Mouse (Mus musculus) adrenal gland, postnatal 36 days (tissue): ENCODE measurements at regions not wholly inside any gene's neighbourhood (a gene's known extent, or its start where the extent isn't known, plus 50 kb on each side); places are given as distances from the start of the nearest gene placed in this dataset.

Experiments used
- DNase-seq, 2 experiments: peaks; one replicate each; pipeline ENCODE4 v3.0.0; 2021; ENCODE audit warnings: mixed read lengths in 1 of 2

- no peak for DNase-seq
Measured at GRCm38 (mm10) chr5:99165807-99166360, 128.7 kb upstream of the Prkg2 start.

GRCm38 (mm10) chr5:99157973-99158372 lies 120.8 kb upstream of the Prkg2 start:
- peak; percentile 39 to 53 for DNase-seq

- DNase-seq: no peak
Measured at GRCm38 (mm10) chr5:99153269-99153850, 116.2 kb upstream of the Prkg2 start.

DNA sequence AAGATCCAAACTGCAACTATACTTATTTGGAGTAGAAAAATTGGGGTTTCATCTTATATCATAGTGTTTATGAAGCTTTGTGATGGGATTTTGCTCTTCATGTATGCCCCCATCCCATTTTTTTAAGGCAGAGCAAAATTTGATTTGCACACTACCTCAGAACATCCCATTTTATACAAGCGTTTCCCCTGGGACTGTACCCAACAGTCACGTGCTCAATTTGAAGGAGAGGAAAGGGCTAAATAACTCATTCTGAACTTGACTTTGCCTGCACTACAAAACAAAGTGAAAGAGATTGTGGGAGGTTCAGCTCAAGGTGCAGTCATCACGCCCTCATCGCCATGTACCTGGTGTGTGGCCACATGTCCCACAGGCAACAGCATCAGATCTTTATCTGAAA lies 115.1 kb upstream of the Prkg2 start:
- DNase-seq: no peak

DNA sequence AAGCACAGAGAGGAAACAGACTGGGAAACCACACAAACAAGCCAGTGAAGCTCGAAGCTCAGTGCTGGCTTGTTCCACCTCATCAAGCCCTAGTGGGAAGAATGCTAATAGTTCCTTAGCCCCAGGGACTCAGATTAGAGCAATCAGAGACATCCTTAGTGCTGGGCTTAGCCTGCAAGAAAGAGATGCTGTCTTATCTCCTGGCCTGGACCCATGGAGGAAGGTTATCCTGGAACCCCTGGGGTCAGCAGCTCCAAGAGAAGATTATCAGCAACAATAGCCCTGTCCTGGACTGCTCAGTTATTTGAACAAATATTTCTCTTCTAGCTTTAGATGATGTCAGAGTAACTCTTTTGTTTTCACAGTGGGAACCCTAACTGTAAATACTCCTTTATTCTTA lies 112.8 kb upstream of the Prkg2 start:
- no peak for DNase-seq

DNA sequence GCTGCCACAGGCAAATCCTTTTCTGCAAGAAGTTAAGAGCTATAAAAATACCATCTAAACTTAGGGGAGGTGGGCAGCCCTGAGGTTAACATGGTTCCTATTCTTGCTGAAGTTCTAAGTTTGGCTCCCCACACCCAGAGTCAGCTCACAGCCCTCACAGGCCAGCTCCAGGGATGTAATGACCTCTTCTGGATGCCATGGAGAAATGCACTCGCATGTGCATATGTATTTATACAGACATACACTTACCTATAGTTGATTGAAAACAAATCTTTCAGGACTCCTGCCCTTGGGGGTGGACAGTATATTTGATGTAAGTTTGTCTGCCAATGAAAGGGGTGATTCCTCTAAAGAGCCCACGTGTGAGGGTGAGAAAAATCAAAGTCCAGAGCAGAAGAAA lies 95.5 kb upstream of the Prkg2 start:
- DNase-seq: no peak

DNA sequence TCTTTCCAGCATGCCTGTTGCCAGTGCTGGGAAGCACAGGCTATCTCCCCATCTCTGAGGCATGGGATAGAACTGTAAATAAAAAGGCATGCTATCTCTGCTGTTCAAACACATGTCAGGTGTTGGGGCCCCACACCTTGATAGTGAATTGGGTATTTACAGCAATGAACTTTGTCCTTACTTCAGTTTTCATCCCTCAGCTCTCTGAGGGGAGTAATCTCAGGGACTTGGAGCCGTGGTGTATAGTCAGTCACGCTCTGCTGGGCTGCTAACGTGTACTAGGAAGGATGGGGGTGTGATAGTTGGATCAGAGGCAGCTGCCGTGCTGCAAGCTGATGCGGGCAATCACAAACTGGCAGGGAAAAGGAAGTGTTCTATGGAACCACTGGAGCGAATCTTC lies 91.5 kb upstream of the Prkg2 start:
- DNase-seq: no peak

DNA sequence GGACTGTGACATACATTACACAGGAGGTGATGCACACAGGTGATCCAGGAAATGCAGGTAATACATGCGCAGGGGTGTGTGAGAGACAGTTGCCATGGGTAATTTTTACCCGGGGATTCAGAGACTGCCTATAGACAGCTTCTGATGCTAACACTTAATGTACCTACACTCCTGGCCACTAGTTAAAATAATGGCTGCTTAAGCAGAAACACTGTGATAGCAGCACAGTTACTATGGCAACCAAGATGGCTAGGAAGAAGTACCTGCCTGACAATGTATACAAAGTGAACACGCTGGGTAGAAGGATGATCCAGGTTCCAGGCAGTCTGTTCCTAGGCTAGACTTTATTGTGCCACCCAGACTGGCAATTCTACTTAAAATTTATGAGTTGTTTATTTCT lies 88.3 kb upstream of the Prkg2 start:
- no peak for DNase-seq

- DNase-seq: no peak
Measured at GRCm38 (mm10) chr5:99111755-99112154, 74.6 kb upstream of the Prkg2 start.

DNA sequence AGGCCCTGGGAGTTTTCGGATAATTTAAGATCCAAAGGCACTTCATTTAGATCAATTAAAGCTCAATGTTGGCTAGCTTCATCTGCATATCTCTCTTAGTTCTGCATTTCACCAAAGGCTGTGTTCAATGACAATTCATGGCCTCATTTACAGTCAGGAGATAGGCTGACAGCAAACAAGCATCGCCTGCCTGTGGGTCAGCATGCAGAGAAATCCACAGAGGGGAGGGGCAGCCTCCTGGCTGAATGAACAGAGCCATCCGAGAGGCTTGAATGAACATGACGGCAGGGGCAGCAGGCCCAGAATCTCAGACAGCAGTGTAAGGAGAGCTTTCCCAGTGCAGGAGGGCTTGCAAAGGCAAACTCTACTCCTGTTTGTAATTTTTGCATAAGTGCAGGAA lies 74.1 kb upstream of the Prkg2 start:
- DNase-seq: no peak

GRCm38 (mm10) chr5:99099727-99100116 lies 62.6 kb upstream of the Prkg2 start:
- no peak for DNase-seq

DNA sequence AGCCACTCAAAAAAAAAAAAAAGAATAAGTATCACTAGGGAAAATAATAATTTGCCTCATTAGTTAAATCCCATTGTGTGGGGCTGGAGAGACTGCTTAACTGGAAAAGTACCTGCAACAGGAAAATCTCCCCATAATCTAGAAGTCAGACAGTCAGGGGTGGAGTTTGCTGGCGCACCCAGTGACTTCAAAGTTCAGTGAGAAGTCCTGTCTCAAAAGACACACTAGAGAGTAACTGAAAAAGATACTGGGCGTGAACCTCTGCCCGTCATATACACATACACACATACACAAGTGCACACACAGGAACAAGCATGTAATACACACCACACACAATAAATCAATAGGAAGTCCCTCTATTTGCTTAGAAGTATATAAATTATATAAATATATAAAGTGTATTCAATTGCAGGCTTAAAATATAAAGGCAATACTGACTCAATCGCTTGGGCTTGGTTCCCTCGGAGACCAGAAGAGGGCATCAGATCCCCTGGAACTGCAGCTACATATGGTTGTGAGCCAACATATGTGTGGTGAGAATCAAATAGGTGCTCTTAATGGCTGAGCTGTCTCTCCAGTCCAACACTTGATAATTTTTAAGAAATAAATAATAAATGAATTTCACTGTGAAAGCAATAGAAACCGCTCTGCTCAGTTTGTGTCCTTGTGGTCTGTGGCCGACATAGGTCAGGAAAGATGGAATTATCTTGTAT lies 62.0 kb upstream of the Prkg2 start:
- no peak for DNase-seq
